8 mouse cellular contexts compared by ENCODE assay signal in genomic region chr1:57995432-57996132, GRCm38 (mm10). TPM values are rescaled to one million over a fixed set of nuclear protein-coding genes. Genes with fewer than 3 reads are reported as not detected.
DNase-seq lines count a peak whose midpoint lies in the region; ATAC-seq and TF ChIP-seq lines count a peak whose summit lies in the region.

Gene Sgo2a, plus strand, starts transcription at chr1:57995971.

- no peak for TF ChIP-seq CTCF in cortical plate, adult 2 months (IDR thresholded peaks at IDR 0.05; ENCODE audit: extremely low read depth, insufficient read depth, low read length)

- no peak within 1 kb of the TSS for H3K27ac ChIP-seq in cortical plate, adult 2 months (ENCODE audit: insufficient read depth, low read length)

- no peaks in the 10 kb centered on the region for H3K9me3 ChIP-seq in megakaryocyte, embryonic 14.5 days

- DNase-seq in gastrocnemius, adult 8-10 months (ENCODE audit: low spot score in 2 of 2): peak; percentile 76 to 87
- peak; percentile 87 for DNase-seq in hindlimb bud, embryonic 11.5 days (ENCODE audit: extremely low spot score, low read depth, low spot score)
- DNase-seq in left cerebral cortex, adult 8-10 months (ENCODE audit: low spot score in 2 of 2): peak; percentile 68 to 83
- peak; percentile 95 to 96 for DNase-seq in right cerebral cortex, postnatal 10 days (ENCODE audit: low spot score in 2 of 2)
- peak; percentile 90 for DNase-seq in urinary bladder, postnatal 25 days (ENCODE audit: low spot score)

- peak; percentile 96 for TF ChIP-seq POLR2A in cortical plate, adult 2 months (IDR thresholded peaks at IDR 0.05; ENCODE audit: extremely low read depth, insufficient read depth, low read length)

- peaks cover 7% of the 10 kb centered on the region for H3K36me3 ChIP-seq in megakaryocyte, embryonic 14.5 days (replicated peaks; ENCODE audit: low read length)

- no peaks in the 10 kb centered on the region; the same call in 1 of the 2 replicates for H3K4me1 ChIP-seq in cortical plate, adult 2 months (ENCODE audit: control insufficient read depth, insufficient read depth, low read length)
- H3K4me1 ChIP-seq in megakaryocyte, embryonic 14.5 days: peaks cover 24% of the 10 kb centered on the region

- H3K4me3 ChIP-seq in cortical plate, adult 2 months (ENCODE audit: insufficient read depth, low read length): peak within 1 kb of the TSS; percentile 41
- H3K4me3 ChIP-seq in megakaryocyte, embryonic 14.5 days (replicated peaks): peak within 1 kb of the TSS; percentile 98

- no peaks in the 10 kb centered on the region for H3K27me3 ChIP-seq in megakaryocyte, embryonic 14.5 days (replicated peaks)

- ATAC-seq in activated CD4-positive, CD25-positive, alpha-beta regulatory T cell, adult 4 months: peak; percentile 100

RNA-seq across cellular contexts. Expression of gene Sgo2a, which starts in this region (rescaled TPM):
- 1 to 10 TPM; 3.0 to 3.5 TPM for polyA plus RNA-seq in activated CD4-positive, CD25-positive, alpha-beta regulatory T cell, adult 4 months (2017; shearing (Covaris generic))
- 0.63 and 0.74 TPM in 2 replicates for polyA plus RNA-seq in cortical plate, adult 2 months (2012; rRNA removed)
- total RNA-seq in gastrocnemius, adult 8-10 months (2022): under 1 TPM; 0.22 to 0.48 (median 0.30) TPM
- total RNA-seq in left cerebral cortex, adult 8-10 months (2022): under 1 TPM; 0.42 to 0.76 (median 0.55) TPM
- 0.29 TPM in 1 of 2 replicates, not detected in the other for polyA plus RNA-seq in megakaryocyte, embryonic 14.5 days (2012; ENCODE audit: insufficient read depth, low replicate concordance)

Comparison
In these comparisons a context has a peak if more than half of its experiments do, and no peak if none do; other contexts are left out.
1. Peak in DNase-seq in gastrocnemius, adult 8-10 months; RNA of the gene not detected or under 1 TPM.
2. Peak in DNase-seq in left cerebral cortex, adult 8-10 months; RNA of the gene not detected or under 1 TPM.